Mouse (Mus musculus) megakaryocyte, adult 5-6 weeks (primary cell): ENCODE results near the gene Sh3bgrl3. TPM values are rescaled to one million over a fixed set of nuclear protein-coding genes. Genes with fewer than 3 reads are reported as not detected.
"Not testable (repeated sequence)": the region's sequence is repeated elsewhere in the genome, so short reads cannot be mapped to it uniquely, and the experiment has no call there.

Experiments used
- ATAC-seq: 2 replicates; pipeline ENCODE4 v1.8.0; 2016; ENCODE audit warnings: mild to moderate bottlenecking, inconsistent platforms; ENCODE audit not compliant: poor library complexity, severe bottlenecking
- total RNA-seq, 2 experiments: library from RNA; stranded (forward) in 1 of 2; stranded (reverse) in 1 of 2; fragments of 153-499, 151-499 nt in 1 of 2; fragments of 221-1000, 200-1000 nt in 1 of 2; gene quantifications; 2 replicates each; pipeline versions ENCODE4 v1.2.3 to v1.2.4; 2015 to 2017

Gene Sh3bgrl3
- total RNA-seq (2015) (1,305 and 1,385 TPM in 2 replicates), total RNA-seq (2017) (523 and 622 TPM in 2 replicates)

DNA sequence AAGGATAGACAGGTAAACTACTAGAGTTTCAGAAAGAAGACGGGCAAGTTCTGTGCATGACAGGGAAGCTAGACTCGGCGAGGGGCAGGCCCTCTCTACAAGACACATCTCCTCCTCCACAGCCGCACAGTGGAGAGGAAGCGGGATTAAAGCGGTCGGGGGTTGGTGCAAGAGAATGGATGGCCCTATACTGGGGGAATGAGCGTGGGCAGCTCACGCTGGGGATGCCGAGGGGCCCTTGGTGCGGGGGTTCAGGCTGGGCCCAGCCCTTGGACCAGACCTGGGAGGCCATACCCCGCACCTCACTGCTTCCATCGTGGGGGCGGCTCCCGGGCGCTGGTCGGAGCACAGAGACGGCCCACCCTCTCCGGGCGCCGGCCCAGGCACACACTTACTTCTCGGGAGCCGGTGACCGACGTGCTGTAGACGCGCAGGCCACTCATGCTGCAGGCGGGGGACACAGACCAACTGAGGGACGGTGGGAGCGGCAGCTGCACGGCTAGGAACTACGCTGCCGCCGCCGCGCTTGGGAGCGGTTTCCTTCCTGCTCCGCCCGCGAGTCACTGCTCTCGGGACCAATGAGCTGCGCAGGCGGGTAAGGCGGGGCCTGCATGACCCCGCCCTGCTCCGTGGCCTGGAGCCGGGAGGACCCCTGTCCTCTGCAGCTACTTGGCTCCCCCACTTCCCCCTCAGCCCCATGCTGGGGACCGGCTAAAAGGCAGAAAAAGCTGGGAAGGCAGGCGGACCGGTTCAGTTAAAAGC lies at the start of gene Sh3bgrl3:
Gene Sh3bgrl3, minus strand, starts transcription at position 569 of the 762 bp plus-strand sequence.
- ATAC-seq, result peak; percentile 76

DNA sequence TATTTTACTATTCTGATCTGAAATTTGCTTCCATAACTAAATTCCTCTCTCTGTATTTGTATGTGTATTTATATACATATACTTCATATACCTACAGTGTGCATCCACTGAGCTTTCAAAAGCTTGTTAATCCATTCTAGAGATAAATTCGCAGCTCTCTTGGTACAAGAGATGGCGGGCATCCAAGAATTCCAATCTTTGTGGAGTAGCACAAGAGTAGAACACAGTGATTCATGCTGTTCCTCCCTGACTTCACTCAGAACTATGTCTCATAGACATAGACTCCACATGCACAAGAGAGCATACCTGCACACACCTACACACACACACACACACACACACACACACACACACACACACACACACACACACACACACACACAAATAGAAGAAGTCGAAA lies 43.8 kb upstream of the Sh3bgrl3 start:
- ATAC-seq, result no peak

DNA sequence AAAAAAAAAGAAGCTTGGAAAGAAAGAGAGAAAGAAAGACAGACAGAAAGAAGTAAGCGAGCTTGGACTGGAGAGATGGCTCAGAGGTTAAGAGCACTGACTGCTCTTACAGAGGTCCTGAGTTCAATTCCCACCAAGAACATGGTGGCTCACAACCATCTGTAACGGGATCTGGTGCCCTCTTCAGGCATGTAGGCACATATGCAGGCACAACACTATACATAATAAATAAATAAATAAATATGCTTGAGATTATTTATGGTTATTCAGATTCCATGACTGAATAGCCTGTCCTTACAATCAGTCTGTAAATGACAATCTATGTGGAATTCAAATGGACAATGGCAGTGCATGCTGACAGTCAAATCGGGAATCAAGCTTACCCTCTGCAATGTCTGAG lies 38.3 kb upstream of the Sh3bgrl3 start:
- ATAC-seq, result no peak

GRCm38 (mm10) chr4:134165548-134166465 lies 37.2 kb upstream of the Sh3bgrl3 start:
- no peak for ATAC-seq

DNA sequence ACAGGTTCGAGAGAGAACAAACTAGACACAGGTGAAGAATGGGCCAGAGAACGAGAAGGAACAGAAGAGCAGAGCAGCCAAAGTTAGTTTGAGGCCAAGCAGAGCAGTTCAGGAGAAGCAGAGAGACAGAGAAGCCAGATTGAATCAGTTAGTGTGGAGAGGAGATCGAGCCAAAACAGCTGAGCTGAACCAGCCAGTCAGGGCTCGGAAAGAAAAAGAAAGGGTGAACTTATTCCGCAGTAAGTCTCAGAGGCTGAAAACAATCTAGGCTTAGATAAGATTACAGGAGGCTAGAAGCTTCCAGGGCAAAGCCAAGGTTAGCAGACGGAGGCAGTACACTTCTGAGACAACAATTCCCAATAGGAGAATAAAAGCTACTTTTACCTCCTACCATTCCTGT lies 36.4 kb upstream of the Sh3bgrl3 start:
- no peak for ATAC-seq

- no peak for ATAC-seq
These were observed 36.0 kb upstream of the Sh3bgrl3 start for GRCm38 (mm10) chr4:134164591-134164990.

DNA sequence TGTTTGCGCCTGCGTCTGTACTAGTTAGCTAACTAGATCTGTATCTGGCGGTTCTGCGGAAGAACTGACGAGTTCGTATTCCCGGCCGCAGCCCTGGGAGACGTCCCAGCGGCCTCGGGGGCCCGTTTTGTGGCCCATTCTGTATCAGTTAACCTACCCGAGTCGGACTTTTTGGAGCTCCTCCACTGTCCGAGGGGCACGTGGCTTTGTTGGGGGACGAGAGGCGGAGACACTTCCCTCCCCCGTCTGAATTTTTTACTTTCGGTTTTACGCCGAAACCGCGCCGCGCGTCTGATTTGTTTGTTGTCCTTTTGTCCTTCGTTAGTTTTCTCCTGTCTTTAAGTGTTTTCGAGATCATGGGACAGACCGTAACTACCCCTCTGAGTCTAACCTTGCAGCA lies 31.5 kb upstream of the Sh3bgrl3 start:
- ATAC-seq, result not testable (repeated sequence)

DNA sequence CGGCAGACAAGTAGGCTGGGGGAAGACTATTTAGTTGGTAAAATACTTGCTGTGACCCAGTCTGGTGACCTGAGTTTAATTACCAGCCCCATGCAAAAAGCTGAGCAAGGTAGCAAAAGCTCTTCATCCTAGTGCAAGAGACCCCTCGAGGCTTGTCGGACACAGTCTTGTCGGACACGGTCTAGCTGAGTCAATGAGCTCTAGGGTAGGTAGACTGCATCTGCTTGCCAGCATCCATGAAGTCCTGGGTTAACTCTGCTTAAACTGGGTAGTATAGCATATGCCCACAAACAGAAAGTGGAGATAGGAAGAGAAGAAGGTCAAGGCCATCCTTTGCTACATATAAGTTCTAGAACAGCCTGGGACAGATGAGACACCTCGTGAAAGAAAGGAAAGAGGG lies 30.2 kb upstream of the Sh3bgrl3 start:
- ATAC-seq, result no peak

- no peak for ATAC-seq
These were observed 29.0 kb upstream of the Sh3bgrl3 start for GRCm38 (mm10) chr4:134157558-134157957.

DNA sequence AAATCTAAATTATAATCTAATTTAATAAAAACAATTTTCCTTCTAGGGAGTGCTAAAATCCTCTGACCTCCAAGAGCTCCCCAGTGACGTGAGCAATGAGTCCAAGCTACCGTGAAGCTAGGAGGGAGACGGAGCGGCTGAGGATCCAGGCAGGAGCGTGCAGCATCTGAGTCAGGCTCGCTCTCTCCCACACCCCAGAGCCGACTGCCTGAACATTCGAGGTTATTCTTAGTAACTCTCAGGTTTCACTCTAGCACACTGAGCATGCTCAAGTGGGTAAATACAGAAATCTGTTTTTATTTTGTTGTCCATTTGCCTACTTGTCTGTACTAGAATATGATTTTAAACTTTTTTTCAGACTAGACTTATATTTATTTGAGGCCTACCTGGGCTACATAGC lies 28.2 kb upstream of the Sh3bgrl3 start:
- no peak for ATAC-seq

DNA sequence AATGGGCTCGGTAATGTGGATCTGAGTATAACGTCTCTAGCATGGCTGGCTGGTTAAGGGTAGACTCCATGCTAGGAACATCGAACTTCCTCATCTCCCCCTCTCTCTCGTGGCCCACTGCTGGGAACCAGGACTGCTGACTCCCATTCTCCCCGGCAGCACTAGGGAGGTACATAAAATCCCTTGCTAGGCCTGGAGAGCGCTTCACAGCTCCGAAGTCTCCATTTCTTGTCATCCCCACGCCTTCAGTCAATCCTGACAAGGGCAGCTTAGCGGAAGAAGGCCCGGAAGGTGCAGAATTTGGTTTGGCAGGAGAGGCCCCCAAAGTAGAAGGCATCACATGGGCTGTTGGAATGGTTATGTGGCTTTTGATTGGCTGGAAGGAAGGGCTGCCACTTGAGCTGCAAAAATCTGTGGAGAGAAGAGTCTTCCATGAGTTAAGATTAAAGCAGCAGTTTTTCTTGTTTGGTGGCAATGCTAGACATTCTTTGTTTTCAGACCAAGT lies 27.4 kb upstream of the Sh3bgrl3 start:
- ATAC-seq, result no peak

DNA sequence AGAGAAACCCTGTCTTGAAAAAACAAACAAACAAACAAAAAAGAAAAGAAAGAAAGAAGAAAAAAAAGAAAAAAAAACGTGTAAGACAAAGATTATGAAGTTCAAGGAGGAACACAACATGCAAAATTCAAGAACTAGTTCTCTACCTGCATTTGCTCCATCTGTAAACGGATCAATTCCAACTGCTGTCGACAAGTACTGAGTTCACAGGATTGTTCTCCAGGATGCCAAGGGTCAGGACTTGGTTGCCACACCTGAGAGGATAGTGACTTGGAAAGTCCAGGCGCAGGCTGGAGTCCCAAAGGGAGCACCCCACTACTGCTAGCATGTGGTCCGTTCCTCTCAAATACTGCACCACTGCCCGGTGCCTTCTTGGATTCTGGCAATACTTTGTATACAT lies 26.9 kb upstream of the Sh3bgrl3 start:
- no peak for ATAC-seq

DNA sequence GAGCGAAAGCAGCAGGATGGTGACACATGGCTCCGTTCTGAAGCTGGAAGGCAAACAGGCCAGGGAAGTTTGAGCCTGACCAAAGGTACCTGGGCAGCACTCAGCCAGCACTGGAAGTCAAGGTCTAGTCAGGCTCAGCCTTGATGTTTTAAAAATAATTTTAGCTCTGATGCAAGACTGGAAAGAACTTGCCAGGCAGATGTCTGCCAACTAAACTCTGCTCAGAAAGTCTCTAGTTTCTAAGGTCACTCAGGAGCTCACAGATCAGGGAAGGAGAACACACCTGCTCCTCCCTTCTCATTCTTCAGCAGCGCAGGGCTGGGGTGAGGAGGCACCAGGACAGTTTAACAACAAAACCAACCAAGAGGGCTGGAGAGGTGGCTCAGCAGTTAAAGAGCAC lies 25.8 kb upstream of the Sh3bgrl3 start:
- no peak for ATAC-seq

DNA sequence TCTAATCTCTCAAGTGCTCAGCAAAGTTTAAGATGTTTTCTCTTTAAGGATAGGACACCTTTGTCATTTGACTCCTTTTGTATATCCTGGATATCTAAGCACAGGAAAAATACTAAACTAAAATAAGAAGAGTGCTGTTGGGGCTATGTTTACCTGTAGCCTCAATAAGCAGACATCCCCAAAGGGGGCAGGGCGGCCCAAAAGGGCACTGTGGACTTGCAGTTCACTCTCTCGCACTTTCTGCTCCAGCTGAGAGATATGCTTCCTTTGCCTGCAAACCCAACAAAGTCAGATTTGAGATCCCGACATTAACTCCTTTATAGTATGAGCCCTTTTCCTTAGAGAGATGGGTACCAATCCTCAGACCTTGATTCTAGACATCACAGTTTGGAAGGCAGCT lies 25.1 kb upstream of the Sh3bgrl3 start:
- ATAC-seq, result no peak

DNA sequence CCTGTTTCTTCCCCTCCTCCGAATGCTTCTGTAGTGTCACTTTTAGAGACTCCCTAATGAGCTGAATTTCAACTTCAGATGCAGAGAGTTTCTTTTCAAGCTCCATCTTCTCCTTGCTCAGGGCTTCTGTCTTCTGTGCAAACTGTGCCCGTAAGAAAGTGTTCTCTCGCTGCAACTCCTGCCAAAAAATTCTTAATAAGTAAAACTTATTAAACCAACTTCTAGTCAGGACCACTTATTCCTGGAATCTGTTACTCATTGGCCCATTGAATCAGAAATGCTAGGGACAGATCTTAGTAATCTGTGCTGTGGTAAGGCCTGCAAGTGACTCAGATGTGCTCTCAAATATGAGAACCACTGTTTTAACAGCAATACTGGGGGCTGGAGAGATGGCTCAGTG lies 23.5 kb upstream of the Sh3bgrl3 start:
- no peak for ATAC-seq

GRCm38 (mm10) chr4:134149389-134149788 lies 20.8 kb upstream of the Sh3bgrl3 start:
- no peak for ATAC-seq

GRCm38 (mm10) chr4:134144297-134144696 lies 15.7 kb upstream of the Sh3bgrl3 start:
- ATAC-seq, result not testable (repeated sequence)

- ATAC-seq, result no peak
These were observed 10.3 kb upstream of the Sh3bgrl3 start for GRCm38 (mm10) chr4:134138857-134139256.

DNA sequence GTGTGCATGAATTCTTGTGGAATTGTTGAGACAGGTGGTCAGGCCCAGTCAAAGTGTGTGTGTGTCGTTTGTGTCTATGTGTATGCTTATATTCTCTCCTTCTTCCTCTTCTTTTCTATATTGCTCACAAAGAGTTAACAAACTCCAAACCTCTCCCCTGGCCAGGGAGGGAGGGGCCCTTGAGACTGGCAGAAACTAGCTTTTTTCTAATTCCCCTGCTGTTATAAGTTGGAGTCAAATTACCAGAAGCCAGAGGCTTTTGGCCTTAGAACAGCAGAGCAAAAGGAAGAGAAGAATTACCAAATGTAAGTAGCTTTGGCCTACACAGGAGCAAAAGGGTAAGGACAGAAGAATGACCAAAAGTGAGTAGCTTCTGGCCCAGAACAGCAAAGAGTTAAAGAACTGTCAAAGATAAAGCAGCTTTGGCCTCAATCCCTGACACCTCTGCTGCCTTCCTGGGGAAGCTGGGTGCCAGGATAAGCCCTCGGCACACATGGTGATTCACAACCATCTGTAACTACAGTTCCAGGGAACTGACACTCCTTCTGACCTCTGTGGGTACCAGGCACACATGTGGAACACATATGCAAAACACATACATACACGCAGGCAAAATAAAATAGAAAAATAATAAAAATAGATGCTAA lies 7.8 kb upstream of the Sh3bgrl3 start:
- ATAC-seq, result no peak

DNA sequence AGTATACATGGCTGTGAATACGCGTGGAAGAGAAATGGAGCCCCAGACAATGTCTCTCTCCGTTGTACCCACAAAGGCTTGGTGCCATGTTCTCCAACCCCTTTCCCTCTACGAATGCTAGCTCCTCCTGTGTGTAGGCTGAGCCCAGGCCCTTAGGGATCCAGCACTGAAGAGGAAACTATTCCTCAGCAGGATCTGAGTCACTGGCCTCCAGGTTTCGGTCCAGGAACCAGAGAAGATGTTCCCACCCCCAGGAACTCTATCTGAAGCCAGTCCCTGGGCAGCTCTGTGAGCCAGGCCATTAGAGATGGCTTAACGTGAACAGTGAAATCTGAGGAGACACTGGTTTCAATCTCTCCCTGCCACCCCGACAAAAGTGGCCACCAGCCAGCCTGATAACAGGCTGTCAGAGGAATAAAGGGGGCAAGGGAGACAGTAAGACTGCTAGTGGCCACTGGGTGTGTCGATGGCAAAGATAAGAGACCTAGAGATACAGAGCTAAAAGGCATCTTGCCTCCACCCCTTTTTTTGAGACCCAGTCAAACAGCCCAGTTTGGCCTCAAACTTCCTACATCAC lies 4.0 kb upstream of the Sh3bgrl3 start:
- ATAC-seq, result no peak

DNA sequence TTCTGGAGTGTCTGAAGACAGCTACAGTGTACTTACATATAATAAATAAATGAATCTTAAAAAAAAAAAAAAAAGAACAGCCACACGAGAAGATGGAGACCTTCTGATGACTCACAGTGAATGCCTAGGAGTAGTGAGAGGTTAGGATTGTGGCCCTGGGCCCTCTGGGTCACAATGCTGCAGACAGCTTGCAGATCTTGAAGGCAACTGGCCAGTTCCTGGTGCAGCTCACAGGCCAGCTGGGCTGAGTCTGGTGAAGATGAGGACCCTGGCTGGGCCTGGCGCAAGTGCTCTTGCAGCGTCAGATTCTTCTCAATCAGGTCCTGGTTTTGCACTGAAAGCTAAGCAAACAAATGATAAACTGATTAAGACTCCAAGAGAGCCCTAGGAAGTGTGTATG lies 3.5 kb upstream of the Sh3bgrl3 start:
- ATAC-seq, result no peak
